Comparison of ENCODE assay signal across 22 mouse cellular contexts in the genomic region with DNA sequence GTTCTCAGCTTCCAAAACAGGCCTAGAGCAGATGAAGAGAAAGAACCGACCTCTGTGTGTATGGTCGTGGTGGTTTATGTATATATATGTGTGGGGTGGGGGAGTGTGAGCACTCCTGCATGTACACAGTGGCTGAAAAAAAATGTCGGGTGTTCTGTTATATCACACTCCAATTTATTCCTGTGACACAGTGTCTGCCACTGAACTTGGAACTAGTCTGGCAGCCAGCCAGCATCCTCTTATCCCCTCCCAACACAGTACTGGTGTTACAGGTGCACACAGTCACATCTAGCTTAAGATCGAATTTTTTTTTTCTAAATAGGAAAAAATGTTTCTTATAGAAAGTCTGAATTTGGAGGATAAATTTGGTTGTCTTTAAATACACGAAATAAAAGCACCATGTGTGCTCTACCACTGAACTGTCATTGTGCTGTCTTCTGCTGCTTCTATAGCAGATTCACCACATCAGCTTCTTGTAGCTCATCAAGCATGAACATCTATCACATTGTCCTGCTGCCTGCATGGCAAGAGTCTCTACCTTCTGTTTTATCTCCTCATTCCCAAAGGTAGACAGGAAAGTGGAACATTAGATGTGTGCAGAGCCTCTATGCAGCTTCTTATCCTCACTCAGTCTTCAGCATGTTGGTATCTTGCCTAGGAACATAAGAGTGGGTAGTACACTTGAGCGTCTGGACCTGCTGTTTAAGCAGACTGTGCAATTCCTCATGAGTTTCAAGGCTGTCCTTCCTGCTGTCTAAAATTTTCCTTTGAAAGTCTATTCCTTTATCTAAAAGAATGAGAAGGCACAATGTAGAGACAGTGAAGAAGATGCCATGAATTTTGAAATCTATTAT.
DNase-seq lines count a peak whose midpoint lies in the region; ATAC-seq and TF ChIP-seq lines count a peak whose summit lies in the region.
"Had no signal": no experiment of that assay in that cellular context is flagged by ENCODE, and none has a peak within 500 bp of the region (broad histone marks: within the 10 kb centered on the region; RNA-seq: fewer than 3 reads in every experiment).

No protein-coding gene starts in this region.

- no peaks in the 10 kb centered on the region for H3K9me3 ChIP-seq in forebrain, embryonic 14.5 days (replicated peaks; ENCODE audit: control insufficient read depth, low read length)
- H3K9me3 ChIP-seq in forebrain, embryonic 11.5 days (ENCODE audit: control insufficient read depth, low read length) = no peaks in the 10 kb centered on the region
- no peaks in the 10 kb centered on the region for H3K9me3 ChIP-seq in lung, embryonic 14.5 days (ENCODE audit: low read depth, low read length)
- H3K9me3 ChIP-seq in hindbrain, embryonic 16.5 days (ENCODE audit: control insufficient read depth, low read length) = no peaks in the 10 kb centered on the region
- H3K9me3 ChIP-seq: limb, embryonic 10.5 days; liver, embryonic 12.5 days; neural tube, embryonic 15.5 days had no signal

- DNase-seq in forebrain, embryonic 14.5 days (ENCODE audit: low spot score) = peak; percentile 13
- DNase-seq in forebrain, embryonic 11.5 days (ENCODE audit: low spot score) = no peak
- peak; percentile 33 for DNase-seq in lung, embryonic 14.5 days
- DNase-seq in lung, adult 18-20 months = no peak
- peak; percentile 65 for DNase-seq in brain, adult 2 months (ENCODE audit: low read depth, low spot score)
- peak; percentile 7 to 13 for DNase-seq in layer of hippocampus, postnatal 10 days (ENCODE audit: low spot score in 2 of 2)
- DNase-seq in ovary, postnatal 14 days (ENCODE audit: low spot score) = no peak
- DNase-seq: adrenal gland, postnatal 14 days; cerebellum, adult 9-10 months; lung, postnatal 14 days; spleen, adult 18-20 months had no signal

- WGBS in forebrain, embryonic 14.5 days = 83% methylated on average over 6 of the region's 6 CpGs
- WGBS in forebrain, embryonic 11.5 days = 86% methylated on average over 6 of the region's 6 CpGs
- WGBS in lung, embryonic 14.5 days = 46% methylated on average over 6 of the region's 6 CpGs
- WGBS in hindbrain, embryonic 16.5 days = 79% methylated on average over 6 of the region's 6 CpGs

- ATAC-seq in forebrain, embryonic 14.5 days = no peak
- ATAC-seq in forebrain, embryonic 11.5 days (replicated peaks; ENCODE audit: low FRiP score) = no peak
- ATAC-seq in lung, embryonic 14.5 days (ENCODE audit: insufficient read depth) = no peak
- no peak for ATAC-seq in hindbrain, embryonic 16.5 days
- ATAC-seq: activated CD4-positive, CD25-positive, alpha-beta regulatory T cell, adult 4 months; intestine, embryonic 16.5 days; liver, embryonic 12.5 days; Patski had no signal

- no peak overlapping the region for H3K4me3 ChIP-seq in forebrain, embryonic 14.5 days (ENCODE audit: low read depth, low read length)
- no peak overlapping the region for H3K4me3 ChIP-seq in forebrain, embryonic 11.5 days (ENCODE audit: low read depth, low read length)
- H3K4me3 ChIP-seq in lung, embryonic 14.5 days (ENCODE audit: low read depth, low read length) = no peak overlapping the region
- no peak overlapping the region for H3K4me3 ChIP-seq in hindbrain, embryonic 16.5 days (ENCODE audit: low read length)
- H3K4me3 ChIP-seq: limb, embryonic 10.5 days; liver, embryonic 12.5 days; myocyte; neural tube, embryonic 15.5 days had no signal

- H3K4me2 ChIP-seq in forebrain, embryonic 14.5 days (ENCODE audit: low read length) = no peak overlapping the region
- H3K4me2 ChIP-seq in forebrain, embryonic 11.5 days (ENCODE audit: low read depth, low read length, severe bottlenecking) = no peak overlapping the region
- no peak overlapping the region for H3K4me2 ChIP-seq in lung, embryonic 14.5 days
- no peak overlapping the region for H3K4me2 ChIP-seq in hindbrain, embryonic 16.5 days (ENCODE audit: low read length)
- H3K4me2 ChIP-seq: heart, embryonic 11.5 days; hindbrain, embryonic 14.5 days; liver, embryonic 12.5 days; midbrain, embryonic 11.5 days; neural tube, embryonic 15.5 days had no signal

- H3K27me3 ChIP-seq in forebrain, embryonic 14.5 days (replicated peaks; ENCODE audit: control insufficient read depth, insufficient read depth, low read length) = no peaks in the 10 kb centered on the region
- H3K27me3 ChIP-seq in forebrain, embryonic 11.5 days (ENCODE audit: control insufficient read depth, insufficient read depth, low read length) = no peaks in the 10 kb centered on the region
- H3K27me3 ChIP-seq in lung, embryonic 14.5 days (ENCODE audit: insufficient read depth, low read length) = no peaks in the 10 kb centered on the region
- H3K27me3 ChIP-seq in hindbrain, embryonic 16.5 days (replicated peaks; ENCODE audit: control insufficient read depth, insufficient read depth, low read length) = no peaks in the 10 kb centered on the region
- H3K27me3 ChIP-seq: liver, embryonic 12.5 days; neural tube, embryonic 15.5 days; Patski had no signal

- no peak overlapping the region for H3K9ac ChIP-seq in forebrain, embryonic 14.5 days (ENCODE audit: low read length)
- no peak overlapping the region for H3K9ac ChIP-seq in forebrain, embryonic 11.5 days (ENCODE audit: low read length)
- H3K9ac ChIP-seq in lung, embryonic 14.5 days = no peak overlapping the region
- H3K9ac ChIP-seq in hindbrain, embryonic 16.5 days (ENCODE audit: low read depth, low read length) = no peak overlapping the region
- H3K9ac ChIP-seq: hindbrain, embryonic 14.5 days; liver, embryonic 12.5 days; neural tube, embryonic 15.5 days had no signal

- no peaks in the 10 kb centered on the region for H3K4me1 ChIP-seq in forebrain, embryonic 14.5 days (ENCODE audit: control insufficient read depth, insufficient read depth, low read length)
- no peaks in the 10 kb centered on the region for H3K4me1 ChIP-seq in forebrain, embryonic 11.5 days (replicated peaks; ENCODE audit: control insufficient read depth, insufficient read depth, low read length)
- no peaks in the 10 kb centered on the region for H3K4me1 ChIP-seq in lung, embryonic 14.5 days (ENCODE audit: insufficient read depth)
- no peaks in the 10 kb centered on the region for H3K4me1 ChIP-seq in hindbrain, embryonic 16.5 days (ENCODE audit: control insufficient read depth, insufficient read depth, low read depth, low read length)
- H3K4me1 ChIP-seq: limb, embryonic 10.5 days; neural tube, embryonic 15.5 days had no signal

- H3K27ac ChIP-seq in forebrain, embryonic 14.5 days (ENCODE audit: low read depth, low read length) = no peak overlapping the region
- no peak overlapping the region for H3K27ac ChIP-seq in forebrain, embryonic 11.5 days (ENCODE audit: low read depth, low read length)
- no peak overlapping the region for H3K27ac ChIP-seq in lung, embryonic 14.5 days (ENCODE audit: low read depth)
- H3K27ac ChIP-seq in hindbrain, embryonic 16.5 days (ENCODE audit: low read depth, low read length) = no peak overlapping the region
- H3K27ac ChIP-seq: hindbrain, embryonic 14.5 days; limb, embryonic 10.5 days; liver, embryonic 12.5 days; neural tube, embryonic 15.5 days had no signal

- no peaks in the 10 kb centered on the region for H3K36me3 ChIP-seq in forebrain, embryonic 14.5 days (ENCODE audit: control insufficient read depth, insufficient read depth, low read length)
- H3K36me3 ChIP-seq in forebrain, embryonic 11.5 days (ENCODE audit: control insufficient read depth, insufficient read depth, low read length) = no peaks in the 10 kb centered on the region
- H3K36me3 ChIP-seq in lung, embryonic 14.5 days (ENCODE audit: insufficient read depth) = no peaks in the 10 kb centered on the region
- H3K36me3 ChIP-seq in hindbrain, embryonic 16.5 days (ENCODE audit: control insufficient read depth, insufficient read depth, low read length) = no peaks in the 10 kb centered on the region
- H3K36me3 ChIP-seq: limb, embryonic 10.5 days; liver, embryonic 12.5 days; neural tube, embryonic 15.5 days had no signal

- TF ChIP-seq CTCF in lung, embryonic 14.5 days (IDR thresholded peaks at IDR 0.05; ENCODE audit: low read depth) = no peak

Comparison
In these comparisons a context has a peak if more than half of its experiments do, and no peak if none do; other contexts are left out.
1. DNase-seq: peak in forebrain, embryonic 14.5 days (single experiment), lung, embryonic 14.5 days (single experiment), brain, adult 2 months (single experiment) and layer of hippocampus, postnatal 10 days (2 of 2); none in forebrain, embryonic 11.5 days (single experiment), lung, adult 18-20 months (0 of 2) and ovary, postnatal 14 days (single experiment).